Mouse (Mus musculus): ENCODE results near the gene Ppm1k. TPM values are rescaled to one million over a fixed set of nuclear protein-coding genes. Genes with fewer than 3 reads are reported as not detected.
"Not testable (repeated sequence)": the region's sequence is repeated elsewhere in the genome, so short reads cannot be mapped to it uniquely, and the experiment has no call there.

The Ppm1k gene
- polyA plus RNA-seq, 1 experiment, result 20.7 TPM

DNA sequence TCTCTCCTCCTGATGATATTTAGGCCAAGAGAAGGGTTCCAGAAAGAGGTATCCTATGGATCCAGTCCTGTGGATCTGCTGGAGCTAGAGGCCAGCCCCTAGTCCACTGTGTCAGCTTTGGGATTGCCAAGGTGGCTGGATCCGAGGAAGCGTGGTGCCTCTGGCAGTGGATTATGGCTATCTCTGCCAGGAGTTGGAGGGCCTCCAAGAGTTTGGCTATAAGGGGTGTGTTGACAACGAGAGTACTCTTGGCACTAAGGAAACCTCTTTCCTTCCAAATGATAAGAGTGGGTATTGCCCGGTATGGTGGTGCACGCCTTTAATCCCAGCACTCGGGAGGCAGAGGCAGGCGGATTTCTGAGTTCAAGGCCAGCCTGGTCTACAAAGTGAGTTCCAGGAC is 30.2 kb upstream of the Ppm1k start:
- Histone ChIP-seq H3K27me3 (ENCODE audit: control insufficient read depth, insufficient read depth, low read length) (no peaks in the 10 kb centered on the region), H3K27ac (ENCODE audit: insufficient read depth, low read length) (no peak overlapping the region), H3K4me3 (replicated peaks; ENCODE audit: insufficient read depth, low read depth, low read length) (no peak overlapping the region), H3K4me1 (ENCODE audit: control insufficient read depth, insufficient read depth, low read length) (no peaks in the 10 kb centered on the region)
- TF ChIP-seq CTCF (IDR thresholded peaks at IDR 0.05; ENCODE audit: borderline replicate concordance, insufficient read depth, low read depth, low read length), result no peak
- no peak for TF ChIP-seq POLR2A (IDR thresholded peaks at IDR 0.05; ENCODE audit: borderline replicate concordance, insufficient read depth, low read length)
- WGBS, result 41% methylated on average over 7 of the region's 7 CpGs
- no peak for DNase-seq

DNA sequence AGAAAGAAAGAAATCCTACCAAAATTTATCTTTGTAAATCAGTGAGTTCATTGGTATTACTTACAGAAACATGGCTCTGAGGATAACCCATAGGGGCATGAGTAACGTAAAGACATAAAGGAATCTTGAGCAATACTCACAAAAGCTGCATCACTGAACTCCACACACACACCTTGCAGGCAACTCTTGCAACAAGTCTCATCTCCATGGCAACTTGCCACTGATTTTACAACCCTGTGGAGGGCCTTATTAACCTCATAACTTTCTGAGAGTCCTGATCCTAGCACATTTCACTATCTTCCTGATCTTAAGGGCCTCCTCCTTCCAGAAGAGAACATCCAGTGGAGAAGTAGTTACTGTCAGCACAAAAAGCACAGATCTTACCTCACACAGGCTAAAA is 28.2 kb upstream of the Ppm1k start:
- 86% methylated on average over 1 of the region's 1 CpGs for WGBS
- Histone ChIP-seq H3K4me3 (replicated peaks; ENCODE audit: insufficient read depth, low read depth, low read length) (no peak overlapping the region), H3K27me3 (ENCODE audit: control insufficient read depth, insufficient read depth, low read length) (no peaks in the 10 kb centered on the region), H3K27ac (ENCODE audit: insufficient read depth, low read length) (no peak overlapping the region), H3K4me1 (ENCODE audit: control insufficient read depth, insufficient read depth, low read length) (no peaks in the 10 kb centered on the region)
- TF ChIP-seq POLR2A (IDR thresholded peaks at IDR 0.05; ENCODE audit: borderline replicate concordance, insufficient read depth, low read length) (no peak), CTCF (IDR thresholded peaks at IDR 0.05; ENCODE audit: borderline replicate concordance, insufficient read depth, low read depth, low read length) (no peak)
- DNase-seq, result no peak

DNA sequence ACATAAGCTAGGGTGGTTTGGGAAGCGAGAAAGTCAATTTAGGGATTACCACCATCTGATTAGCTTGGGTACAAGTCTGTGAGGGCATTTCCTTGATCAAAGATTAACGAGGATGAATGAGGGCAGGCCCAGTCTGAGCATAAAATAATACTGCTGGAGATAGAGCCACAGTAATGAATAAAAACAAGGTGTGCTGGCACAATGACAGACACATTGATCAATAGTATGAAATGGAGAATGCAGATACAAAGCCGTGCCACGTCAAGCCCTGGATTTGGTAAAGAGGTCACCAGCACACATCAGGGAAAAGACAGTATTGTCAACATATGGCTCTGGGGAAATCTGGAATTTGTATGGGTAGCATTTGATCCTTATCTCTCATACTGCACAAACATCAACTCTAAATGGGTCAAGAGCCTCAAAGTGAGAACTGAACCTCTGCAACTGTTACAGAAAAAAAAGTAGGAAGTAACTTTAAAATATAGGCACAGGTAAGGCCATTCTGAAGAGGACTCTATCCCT is 22.6 kb upstream of the Ppm1k start:
- WGBS, result 80% methylated on average over 4 of the region's 4 CpGs
- no peak for DNase-seq
- TF ChIP-seq CTCF (IDR thresholded peaks at IDR 0.05; ENCODE audit: borderline replicate concordance, insufficient read depth, low read depth, low read length) (no peak), POLR2A (IDR thresholded peaks at IDR 0.05; ENCODE audit: borderline replicate concordance, insufficient read depth, low read length) (no peak)
- Histone ChIP-seq H3K27ac (ENCODE audit: insufficient read depth, low read length) (no peak overlapping the region), H3K4me1 (ENCODE audit: control insufficient read depth, insufficient read depth, low read length) (no peaks in the 10 kb centered on the region), H3K27me3 (ENCODE audit: control insufficient read depth, insufficient read depth, low read length) (no peaks in the 10 kb centered on the region), H3K4me3 (replicated peaks; ENCODE audit: insufficient read depth, low read depth, low read length) (no peak overlapping the region)

DNA sequence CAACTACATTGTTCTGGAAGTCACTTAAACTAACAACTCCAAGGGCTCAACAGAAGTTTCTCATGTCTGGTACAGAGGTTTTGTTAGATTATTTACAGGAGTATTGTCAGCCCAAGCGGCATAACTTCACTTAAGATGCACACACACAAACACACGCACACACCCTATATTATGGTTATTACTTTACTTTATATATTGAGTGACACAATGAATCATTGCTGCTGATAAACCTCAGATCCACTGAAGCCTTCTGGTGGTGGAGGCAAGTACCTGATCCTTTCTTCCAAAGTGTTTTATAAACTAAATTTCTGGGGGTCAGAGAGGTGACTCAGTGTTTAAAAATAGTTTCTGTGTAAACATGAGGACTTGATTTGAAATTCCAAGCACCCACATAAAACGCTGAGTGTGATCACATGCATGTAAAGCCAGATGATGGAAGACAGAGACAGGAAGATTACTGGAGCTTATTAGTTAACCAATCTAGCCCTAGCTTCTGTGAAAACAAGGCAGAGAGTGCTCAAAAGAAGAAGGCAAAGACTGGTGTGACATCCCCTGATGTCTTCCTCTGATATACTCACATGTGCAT is 16.0 kb upstream of the Ppm1k start:
- Histone ChIP-seq H3K4me3 (replicated peaks; ENCODE audit: insufficient read depth, low read depth, low read length) (no peak overlapping the region), H3K4me1 (ENCODE audit: control insufficient read depth, insufficient read depth, low read length) (no peaks in the 10 kb centered on the region), H3K27me3 (ENCODE audit: control insufficient read depth, insufficient read depth, low read length) (no peaks in the 10 kb centered on the region), H3K27ac (ENCODE audit: insufficient read depth, low read length) (no peak overlapping the region)
- WGBS, result 86% methylated on average over 3 of the region's 3 CpGs
- TF ChIP-seq CTCF (IDR thresholded peaks at IDR 0.05; ENCODE audit: borderline replicate concordance, insufficient read depth, low read depth, low read length), result no peak
- no peak for TF ChIP-seq POLR2A (IDR thresholded peaks at IDR 0.05; ENCODE audit: borderline replicate concordance, insufficient read depth, low read length)
- DNase-seq, result no peak

DNA sequence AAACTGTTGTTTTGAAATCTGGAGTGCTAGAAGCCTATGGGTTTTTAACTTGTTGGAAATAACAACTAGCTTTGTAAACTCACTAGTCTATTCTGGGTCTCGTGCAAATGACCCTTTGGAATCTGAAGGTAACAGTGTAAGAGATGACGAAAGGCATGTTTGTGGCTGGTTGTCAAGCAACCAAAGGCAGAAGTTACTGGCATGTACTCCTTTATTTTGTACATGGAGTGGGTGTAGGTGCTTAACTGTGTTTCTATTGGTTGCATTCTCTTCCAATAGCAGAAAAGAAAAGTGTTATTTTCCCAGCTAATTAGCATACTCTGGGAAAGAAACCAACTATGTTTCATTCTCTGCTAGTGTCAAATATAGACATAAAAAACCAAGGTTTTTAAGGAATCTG is 9.6 kb upstream of the Ppm1k start:
- TF ChIP-seq CTCF (IDR thresholded peaks at IDR 0.05; ENCODE audit: borderline replicate concordance, insufficient read depth, low read depth, low read length), result no peak
- no peak for TF ChIP-seq POLR2A (IDR thresholded peaks at IDR 0.05; ENCODE audit: borderline replicate concordance, insufficient read depth, low read length)
- H3K4me3 ChIP-seq (replicated peaks; ENCODE audit: insufficient read depth, low read depth, low read length), result no peak overlapping the region
- no peak overlapping the region for H3K27ac ChIP-seq (ENCODE audit: insufficient read depth, low read length)
- H3K4me1 ChIP-seq (ENCODE audit: control insufficient read depth, insufficient read depth, low read length), result no peaks in the 10 kb centered on the region
- no peaks in the 10 kb centered on the region for H3K27me3 ChIP-seq (ENCODE audit: control insufficient read depth, insufficient read depth, low read length)
- WGBS, result 53% methylated on average over 2 of the region's 2 CpGs
- DNase-seq, result no peak

DNA sequence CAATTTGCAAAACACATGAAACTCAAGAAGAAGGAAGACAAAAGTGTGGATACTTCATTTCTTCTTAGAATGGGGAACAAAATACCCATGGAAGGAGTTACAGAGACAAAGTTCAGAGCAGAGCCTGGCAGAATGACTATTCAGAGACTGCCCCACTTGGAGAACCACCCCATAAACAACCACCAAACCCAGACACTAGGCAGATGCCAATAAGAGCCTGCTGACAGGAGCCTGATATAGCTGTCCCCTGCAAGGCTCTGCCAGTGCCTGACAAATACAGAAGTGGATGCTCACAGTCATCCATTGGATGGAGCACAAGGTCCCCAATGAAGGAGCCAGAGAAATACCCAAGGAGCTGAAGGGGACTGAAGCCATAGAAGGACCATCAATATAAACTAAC is 8.3 kb upstream of the Ppm1k start:
- DNase-seq; H3K27ac ChIP-seq (ENCODE audit: insufficient read depth, low read length); H3K4me3 ChIP-seq (replicated peaks; ENCODE audit: insufficient read depth, low read depth, low read length); H3K27me3 ChIP-seq (ENCODE audit: control insufficient read depth, insufficient read depth, low read length); H3K4me1 ChIP-seq (ENCODE audit: control insufficient read depth, insufficient read depth, low read length): not testable (repeated sequence)

DNA sequence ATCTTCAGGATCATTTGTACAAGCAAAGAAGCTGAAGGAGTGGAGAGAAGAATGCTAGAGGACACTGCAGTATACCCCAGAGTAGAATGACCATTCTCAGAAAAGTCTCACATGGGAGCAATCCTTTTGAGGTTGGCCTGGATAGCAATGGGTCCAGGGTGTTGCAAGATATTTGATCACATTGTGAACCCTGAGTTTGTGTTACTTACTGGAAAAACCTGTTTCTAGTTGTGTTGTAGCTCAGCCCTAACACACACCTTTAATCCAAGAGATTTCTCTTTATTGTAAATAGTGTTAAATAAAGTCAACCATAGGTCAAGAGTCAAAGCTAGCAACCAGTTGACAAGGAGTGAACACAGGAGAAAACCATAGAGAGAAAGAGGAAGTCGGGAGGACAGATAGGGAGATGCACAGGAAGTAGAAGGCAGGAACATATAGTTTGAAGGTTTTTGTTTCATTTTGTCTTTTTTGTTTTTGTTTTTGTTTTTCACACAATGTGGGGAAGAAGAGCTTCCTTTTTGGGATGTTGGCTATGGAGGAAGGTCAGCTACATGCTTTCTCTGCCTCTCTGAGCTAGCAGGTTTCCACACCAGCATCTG is 6.6 kb upstream of the Ppm1k start:
- no peak for TF ChIP-seq CTCF (IDR thresholded peaks at IDR 0.05; ENCODE audit: borderline replicate concordance, insufficient read depth, low read depth, low read length)
- 90% methylated on average over 1 of the region's 1 CpGs for WGBS

DNA sequence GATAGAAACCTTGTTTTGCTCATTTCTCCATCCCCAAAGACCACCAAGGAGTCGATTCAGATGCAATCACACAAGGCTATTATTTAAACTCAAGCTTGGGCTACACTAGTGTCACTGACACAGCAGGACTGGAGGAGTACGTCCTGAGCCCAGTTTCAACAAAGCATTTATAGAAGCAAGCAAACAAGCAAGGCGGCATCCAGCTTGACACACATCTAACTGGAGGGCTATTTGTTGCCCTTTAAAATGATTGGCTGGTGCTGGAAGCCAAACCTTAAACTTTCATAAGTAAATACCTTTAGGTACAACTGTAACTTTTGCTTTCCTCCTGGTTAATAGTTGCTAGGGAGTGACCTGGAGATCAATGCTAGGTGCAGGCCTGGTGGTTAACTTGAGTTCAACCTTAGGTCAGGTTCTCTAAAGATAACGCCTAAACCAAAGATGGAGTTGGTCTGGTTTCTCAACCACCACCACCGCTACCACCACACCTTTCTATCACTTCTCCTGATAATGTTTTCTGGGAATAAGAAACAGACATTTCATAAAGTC is 5.8 kb upstream of the Ppm1k start:
- no peak for DNase-seq
- H3K4me1 ChIP-seq (ENCODE audit: control insufficient read depth, insufficient read depth, low read length), result no peaks in the 10 kb centered on the region
- no peak overlapping the region for H3K27ac ChIP-seq (ENCODE audit: insufficient read depth, low read length)
- H3K27me3 ChIP-seq (ENCODE audit: control insufficient read depth, insufficient read depth, low read length), result no peaks in the 10 kb centered on the region
- H3K4me3 ChIP-seq (replicated peaks; ENCODE audit: insufficient read depth, low read depth, low read length), result no peak overlapping the region
- TF ChIP-seq POLR2A (IDR thresholded peaks at IDR 0.05; ENCODE audit: borderline replicate concordance, insufficient read depth, low read length) (no peak), CTCF (IDR thresholded peaks at IDR 0.05; ENCODE audit: borderline replicate concordance, insufficient read depth, low read depth, low read length) (no peak)
- WGBS, result 79% methylated on average over 5 of the region's 5 CpGs

More for the DNA sequence above, 6.6 kb upstream of the Ppm1k start:
- H3K4me3 ChIP-seq (replicated peaks; ENCODE audit: insufficient read depth, low read depth, low read length), result no peak overlapping the region
- DNase-seq, result no peak
- no peak overlapping the region for H3K27ac ChIP-seq (ENCODE audit: insufficient read depth, low read length)
- H3K4me1 ChIP-seq (ENCODE audit: control insufficient read depth, insufficient read depth, low read length), result no peaks in the 10 kb centered on the region
- H3K27me3 ChIP-seq (ENCODE audit: control insufficient read depth, insufficient read depth, low read length), result no peaks in the 10 kb centered on the region

Data from cerebellum, adult 2 months (tissue).